Mouse (Mus musculus): ENCODE data around the gene Ube2r2. TPM values are rescaled to one million over a fixed set of nuclear protein-coding genes. Genes with fewer than 3 reads are reported as not detected.

Gene Ube2r2
- polyA plus RNA-seq (2016; fragmentation: Nextera tagmentation; extraction: Ambion mirVana) = 95.7 and 96.7 TPM in 2 replicates

- WGBS = under 1% methylated on average over 61 of the region's 65 CpGs
- H3K4me3 ChIP-seq = peak within 1 kb of the TSS; percentile 92
- H3K4me1 ChIP-seq = peaks cover 14% of the 10 kb centered on the region
- peaks cover 3% of the 10 kb centered on the region; the same call in 1 of the 2 replicates for H3K9me3 ChIP-seq
- peak within 1 kb of the TSS; percentile 100 for H3K27ac ChIP-seq (replicated peaks)
- H3K36me3 ChIP-seq (replicated peaks) = peaks cover 29% of the 10 kb centered on the region
- H3K27me3 ChIP-seq (replicated peaks; ENCODE audit: low read depth, poor library complexity, severe bottlenecking) = no peaks in the 10 kb centered on the region
- DNase-seq (ENCODE audit: low spot score) = peak; percentile 84
These were observed at the start of gene Ube2r2 for GRCm38 (mm10) chr4:41135711-41136453. Gene Ube2r2 (plus strand): TSS chr4:41135743.

GRCm38 (mm10) chr4:41086947-41087346 is 48.6 kb upstream of the Ube2r2 start:
- no peaks in the 10 kb centered on the region for H3K36me3 ChIP-seq (replicated peaks)
- H3K9me3 ChIP-seq = no peaks in the 10 kb centered on the region
- no peaks in the 10 kb centered on the region for H3K27me3 ChIP-seq (replicated peaks; ENCODE audit: low read depth, poor library complexity, severe bottlenecking)
- H3K4me1 ChIP-seq = peaks cover 15% of the 10 kb centered on the region
- 81% methylated on average over 9 of the region's 9 CpGs for WGBS
- H3K4me3 ChIP-seq = no peak overlapping the region
- H3K27ac ChIP-seq (replicated peaks) = no peak overlapping the region
- no peak for DNase-seq (ENCODE audit: low spot score)

GRCm38 (mm10) chr4:41087459-41088298 is 47.9 kb upstream of the Ube2r2 start:
- WGBS = 87% methylated on average over 16 of the region's 16 CpGs
- H3K4me1 ChIP-seq = peaks cover 15% of the 10 kb centered on the region
- no peak overlapping the region for H3K27ac ChIP-seq (replicated peaks)
- H3K36me3 ChIP-seq (replicated peaks) = no peaks in the 10 kb centered on the region
- DNase-seq (ENCODE audit: low spot score) = no peak
- H3K9me3 ChIP-seq = no peaks in the 10 kb centered on the region
- H3K27me3 ChIP-seq (replicated peaks; ENCODE audit: low read depth, poor library complexity, severe bottlenecking) = no peaks in the 10 kb centered on the region
- no peak overlapping the region for H3K4me3 ChIP-seq

GRCm38 (mm10) chr4:41089189-41089588 is 46.4 kb upstream of the Ube2r2 start:
- H3K36me3 ChIP-seq (replicated peaks) = no peaks in the 10 kb centered on the region
- no peak for DNase-seq (ENCODE audit: low spot score)
- WGBS = 85% methylated on average over 4 of the region's 4 CpGs
- no peak overlapping the region for H3K4me3 ChIP-seq
- no peaks in the 10 kb centered on the region for H3K27me3 ChIP-seq (replicated peaks; ENCODE audit: low read depth, poor library complexity, severe bottlenecking)
- no peaks in the 10 kb centered on the region for H3K9me3 ChIP-seq
- H3K4me1 ChIP-seq = peaks cover 15% of the 10 kb centered on the region
- H3K27ac ChIP-seq (replicated peaks) = no peak overlapping the region

- WGBS = 67% methylated on average over 2 of the region's 2 CpGs
- H3K27ac ChIP-seq (replicated peaks) = 0 out of 2 replicates have a peak overlapping the region, but pooled peaks have one; percentile 1
- no peak for DNase-seq (ENCODE audit: low spot score)
These were observed 45.8 kb upstream of the Ube2r2 start for GRCm38 (mm10) chr4:41089705-41090104.

GRCm38 (mm10) chr4:41091391-41091790 is 44.2 kb upstream of the Ube2r2 start:
- Histone ChIP-seq H3K27me3 (replicated peaks; ENCODE audit: low read depth, poor library complexity, severe bottlenecking) (peaks cover 20% of the 10 kb centered on the region), H3K27ac (replicated peaks) (no peak overlapping the region), H3K4me1 (peaks cover 25% of the 10 kb centered on the region), H3K4me3 (no peak overlapping the region), H3K9me3 (no peaks in the 10 kb centered on the region), H3K36me3 (replicated peaks) (no peaks in the 10 kb centered on the region)
- 57% methylated on average over 3 of the region's 3 CpGs for WGBS
- no peak for DNase-seq (ENCODE audit: low spot score)

More at GRCm38 (mm10) chr4:41089705-41090104, 45.8 kb upstream of the Ube2r2 start:
- Histone ChIP-seq H3K4me3 (no peak overlapping the region), H3K27me3 (replicated peaks; ENCODE audit: low read depth, poor library complexity, severe bottlenecking) (0 out of 2 replicates have a peak, but pooled peaks cover 5% of the 10 kb centered on the region), H3K4me1 (peaks cover 15% of the 10 kb centered on the region), H3K36me3 (replicated peaks) (no peaks in the 10 kb centered on the region), H3K9me3 (no peaks in the 10 kb centered on the region)

GRCm38 (mm10) chr4:41092958-41093357 is 42.6 kb upstream of the Ube2r2 start:
- Histone ChIP-seq H3K4me1 (peaks cover 40% of the 10 kb centered on the region), H3K27ac (replicated peaks) (no peak overlapping the region), H3K27me3 (replicated peaks; ENCODE audit: low read depth, poor library complexity, severe bottlenecking) (peaks cover 35% of the 10 kb centered on the region), H3K9me3 (no peaks in the 10 kb centered on the region), H3K4me3 (no peak overlapping the region), H3K36me3 (replicated peaks) (no peaks in the 10 kb centered on the region)
- no peak for DNase-seq (ENCODE audit: low spot score)
- WGBS = 88% methylated on average over 1 of the region's 1 CpGs

GRCm38 (mm10) chr4:41094361-41094760 is 41.2 kb upstream of the Ube2r2 start:
- 84% methylated on average over 9 of the region's 9 CpGs for WGBS
- Histone ChIP-seq H3K9me3 (no peaks in the 10 kb centered on the region), H3K27me3 (replicated peaks; ENCODE audit: low read depth, poor library complexity, severe bottlenecking) (peaks cover 49% of the 10 kb centered on the region), H3K4me1 (peaks cover 49% of the 10 kb centered on the region), H3K36me3 (replicated peaks) (no peaks in the 10 kb centered on the region), H3K4me3 (no peak overlapping the region), H3K27ac (replicated peaks) (no peak overlapping the region)
- DNase-seq (ENCODE audit: low spot score) = no peak

- 0 out of 2 replicates have a peak overlapping the region, but pooled peaks have one; percentile 62 for H3K4me3 ChIP-seq
- WGBS = 53% methylated on average over 8 of the region's 8 CpGs
- H3K27me3 ChIP-seq (replicated peaks; ENCODE audit: low read depth, poor library complexity, severe bottlenecking) = peaks cover 58% of the 10 kb centered on the region
- DNase-seq (ENCODE audit: low spot score) = no peak
- no peak overlapping the region for H3K27ac ChIP-seq (replicated peaks)
- peaks cover 42% of the 10 kb centered on the region for H3K4me1 ChIP-seq
- H3K9me3 ChIP-seq = no peaks in the 10 kb centered on the region
- H3K36me3 ChIP-seq (replicated peaks) = no peaks in the 10 kb centered on the region
These were observed 39.4 kb upstream of the Ube2r2 start for GRCm38 (mm10) chr4:41096169-41096568.

GRCm38 (mm10) chr4:41096794-41097193 is 38.7 kb upstream of the Ube2r2 start:
- peaks cover 58% of the 10 kb centered on the region for H3K27me3 ChIP-seq (replicated peaks; ENCODE audit: low read depth, poor library complexity, severe bottlenecking)
- H3K9me3 ChIP-seq = no peaks in the 10 kb centered on the region
- H3K4me1 ChIP-seq = peaks cover 38% of the 10 kb centered on the region
- no peaks in the 10 kb centered on the region for H3K36me3 ChIP-seq (replicated peaks)
- no peak overlapping the region for H3K27ac ChIP-seq (replicated peaks)
- WGBS = 74% methylated on average over 5 of the region's 5 CpGs
- peak overlapping the region; percentile 62; the same call in 1 of the 2 replicates for H3K4me3 ChIP-seq
- DNase-seq (ENCODE audit: low spot score) = no peak

- H3K36me3 ChIP-seq (replicated peaks) = no peaks in the 10 kb centered on the region
- H3K9me3 ChIP-seq = no peaks in the 10 kb centered on the region
- 39% methylated on average over 13 of the region's 13 CpGs for WGBS
- no peak for DNase-seq (ENCODE audit: low spot score)
- H3K4me3 ChIP-seq = peak overlapping the region; percentile 62
- peaks cover 64% of the 10 kb centered on the region for H3K27me3 ChIP-seq (replicated peaks; ENCODE audit: low read depth, poor library complexity, severe bottlenecking)
- peaks cover 36% of the 10 kb centered on the region for H3K4me1 ChIP-seq
- H3K27ac ChIP-seq (replicated peaks) = no peak overlapping the region; the same call in 1 of the 2 replicates
These were observed 38.2 kb upstream of the Ube2r2 start for GRCm38 (mm10) chr4:41097381-41097780.

GRCm38 (mm10) chr4:41097871-41098576 is 37.5 kb upstream of the Ube2r2 start, which contains the start of gene Aqp3:
Gene Aqp3 (minus strand): TSS chr4:41098183.
- Histone ChIP-seq H3K4me1 (peaks cover 36% of the 10 kb centered on the region), H3K36me3 (replicated peaks) (no peaks in the 10 kb centered on the region), H3K9me3 (no peaks in the 10 kb centered on the region), H3K27ac (replicated peaks) (no peak within 1 kb of the TSS; the same call in 1 of the 2 replicates), H3K4me3 (peak within 1 kb of the TSS; percentile 62), H3K27me3 (replicated peaks; ENCODE audit: low read depth, poor library complexity, severe bottlenecking) (peaks cover 64% of the 10 kb centered on the region)
- DNase-seq (ENCODE audit: low spot score) = peak; percentile 57
- under 1% methylated on average over 42 of the region's 42 CpGs for WGBS
